Mouse (Mus musculus) spleen, embryonic (tissue): ENCODE measurements around the gene Ell.

Experiments
- CTCF ChIA-PET: fragments of 350-600 bp; sonication (Branson Sonifier 250); formaldehyde crosslinking; loops from one replicate; lab custom pipeline; 2022; lab: Charles Lee

Ell gene

GRCm38 (mm10) chr8:70506328-70507026 lies 32.8 kb upstream of the Ell start, which contains the start of gene Rex1bd:
Rex1bd (minus strand) TSS chr8:70506752.
- CTCF ChIA-PET: interaction anchor here (0.6 to 0.8 kb wide), 2 partner anchors 47 to 72 kb away, joined by 3 to 8 read pairs; no protein-coding TSS in a partner anchor

GRCm38 (mm10) chr8:70507027-70507393 lies 32.2 kb upstream of the Ell start:
- CTCF ChIA-PET: no interaction called here

- CTCF ChIA-PET: interaction anchor here (1.9 kb wide), 1 partner anchor 29 kb away, joined by 6 read pairs; the partner anchor contains the start of gene Ell
These were observed 29.8 kb upstream of the Ell start for GRCm38 (mm10) chr8:70509281-70509952.

- CTCF ChIA-PET: interaction anchor here (0.7 to 1.9 kb wide), 2 partner anchors 28 to 1927 kb away, joined by 3 to 6 read pairs; partner anchors contain the start of gene Ell
These were observed 28.9 kb upstream of the Ell start, which contains the start of gene Uba52 for GRCm38 (mm10) chr8:70510228-70510915. Uba52 (minus strand) TSS chr8:70510801.

- CTCF ChIA-PET: interaction anchor here (0.7 to 1.4 kb wide), 5 partner anchors 8 to 1927 kb away, joined by 3 to 5 read pairs (median 3); no protein-coding TSS in a partner anchor
These were observed 28.1 kb upstream of the Ell start for GRCm38 (mm10) chr8:70511174-70511573.

- CTCF ChIA-PET: interaction anchor here (0.7 to 1.4 kb wide), 4 partner anchors 8 to 141 kb away, joined by 3 to 5 read pairs (median 3); no protein-coding TSS in a partner anchor
These were observed 27.5 kb upstream of the Ell start for GRCm38 (mm10) chr8:70511770-70512169.

GRCm38 (mm10) chr8:70512253-70512903 lies 26.9 kb upstream of the Ell start:
- CTCF ChIA-PET: interaction anchor here (0.7 to 1.4 kb wide), 2 partner anchors 11 to 141 kb away, joined by 3 read pairs; no protein-coding TSS in a partner anchor

- CTCF ChIA-PET: interaction anchor here (0.6 kb wide), 1 partner anchor 982 kb away, joined by 5 read pairs; no protein-coding TSS in a partner anchor
These were observed 25.8 kb upstream of the Ell start for GRCm38 (mm10) chr8:70513441-70513840.

GRCm38 (mm10) chr8:70517940-70518643 lies 21.2 kb upstream of the Ell start:
- CTCF ChIA-PET: no interaction called here

GRCm38 (mm10) chr8:70519043-70519442 lies 20.2 kb upstream of the Ell start:
- CTCF ChIA-PET: interaction anchor here (0.6 kb wide), 1 partner anchor 8 kb away, joined by 5 read pairs; no protein-coding TSS in a partner anchor

- CTCF ChIA-PET: interaction anchor here (0.6 kb wide), 1 partner anchor 8 kb away, joined by 5 read pairs; no protein-coding TSS in a partner anchor
These were observed 19.7 kb upstream of the Ell start for GRCm38 (mm10) chr8:70519606-70520005.

GRCm38 (mm10) chr8:70522592-70523403 lies 16.5 kb upstream of the Ell start:
- CTCF ChIA-PET: interaction anchor here (0.5 to 1.3 kb wide), 2 partner anchors 11 to 239 kb away, joined by 3 to 5 read pairs; no protein-coding TSS in a partner anchor

- CTCF ChIA-PET: interaction anchor here (1.6 kb wide), 1 partner anchor 58 kb away, joined by 3 read pairs; no protein-coding TSS in a partner anchor
These were observed 12.1 kb upstream of the Ell start for GRCm38 (mm10) chr8:70527111-70527511.

- CTCF ChIA-PET: interaction anchor here (0.5 kb wide), 1 partner anchor 103 kb away, joined by 3 read pairs; no protein-coding TSS in a partner anchor
These were observed 11.6 kb upstream of the Ell start, which contains the start of the genes Fkbp8 and Kxd1 for GRCm38 (mm10) chr8:70527512-70528181. Fkbp8 (plus strand) TSS chr8:70527724. Kxd1 (minus strand) TSS chr8:70527956.

GRCm38 (mm10) chr8:70528182-70528797 lies 11.0 kb upstream of the Ell start:
- CTCF ChIA-PET: interaction anchor here (0.5 kb wide), 1 partner anchor 104 kb away, joined by 3 read pairs; no protein-coding TSS in a partner anchor

GRCm38 (mm10) chr8:70529299-70529698 lies 10.0 kb upstream of the Ell start:
- CTCF ChIA-PET: interaction anchor here (0.5 to 0.7 kb wide), 2 partner anchors 22 to 335 kb away, joined by 3 to 8 read pairs; no protein-coding TSS in a partner anchor

- CTCF ChIA-PET: interaction anchor here (0.5 to 0.7 kb wide), 2 partner anchors 39 to 335 kb away, joined by 3 to 11 read pairs; no protein-coding TSS in a partner anchor
These were observed 9.5 kb upstream of the Ell start for GRCm38 (mm10) chr8:70529741-70530161.
